Mouse (Mus musculus) kidney, embryonic 14.5 days (tissue): Measurements from ENCODE around the gene Nars2. TPM values are rescaled to one million over a fixed set of nuclear protein-coding genes. Genes with fewer than 3 reads are reported as not detected.

Source experiments
- ATAC-seq: fragments of 200-750 bp; cut with Nextera tagmentation; 2 replicates; pipeline ENCODE4 v1.8.0; 2017; ENCODE audit warnings: moderate number of reproducible peaks, mild to moderate bottlenecking, moderate TSS enrichment, moderate library complexity; ENCODE audit not compliant: low FRiP score, low TSS enrichment
- H3K27ac ChIP-seq: fragments of 300-500 bp; sonication (generic); 2 replicates; pipeline ENCODE4 v1.5.1; 2014; ENCODE audit warnings: low read depth, mild to moderate bottlenecking, low read length, moderate library complexity, mixed read lengths
- H3K27me3 ChIP-seq: fragments of 300-500 bp; sonication (generic); 2 replicates; pipeline ENCODE4 v1.6.1; 2014; ENCODE audit warnings: mild to moderate bottlenecking, low read length; ENCODE audit not compliant: control insufficient read depth, insufficient read depth
- H3K36me3 ChIP-seq: fragments of 300-500 bp; sonication (generic); 2 replicates; pipeline ENCODE4 v1.6.1; 2014; ENCODE audit warnings: low read length, mixed read lengths; ENCODE audit not compliant: control insufficient read depth, insufficient read depth
- H3K4me1 ChIP-seq: fragments of 300-500 bp; sonication (generic); 2 replicates; pipeline ENCODE4 v1.6.1; 2014; ENCODE audit warnings: low read length, mixed read lengths; ENCODE audit not compliant: control insufficient read depth, insufficient read depth
- H3K4me2 ChIP-seq: fragments of 300-500 bp; sonication (generic); replicated peaks from 2 replicates; pipeline ENCODE4 v1.6.1; 2014; ENCODE audit warnings: low read depth, mild to moderate bottlenecking, low read length
- H3K4me3 ChIP-seq: fragments of 300-500 bp; sonication (generic); 2 replicates; pipeline ENCODE4 v1.5.1; 2014; ENCODE audit warnings: mild to moderate bottlenecking, low read length
- H3K9ac ChIP-seq: fragments of 300-500 bp; sonication (generic); 2 replicates; pipeline ENCODE4 v1.6.1; 2014; ENCODE audit warnings: low read depth, mild to moderate bottlenecking, low read length, moderate library complexity
- H3K9me3 ChIP-seq: fragments of 300-500 bp; sonication (generic); 2 replicates; pipeline ENCODE4 v1.6.1; 2016; ENCODE audit warnings: low read length; ENCODE audit not compliant: control insufficient read depth
- WGBS: fragments of 180-500 bp; shearing (Covaris S2); extraction: QIAGEN DNeasy Blood & Tissue Kit; methylation state at CpG from one replicate; pipeline ENCODE4 v1.1.7; 2014; 5-methylcytosine and 5-hydroxymethylcytosine counted together
- polyA plus RNA-seq: library from polyadenylated mRNA; unstranded; fragments of >200 nt; fragmentation: Nextera tagmentation; extraction: Ambion mirVana; gene quantifications from 2 replicates; pipeline ENCODE4 v1.2.1, GENCODE M21; 2014

The Nars2 gene
- 19.9 and 26.0 TPM in 2 replicates for polyA plus RNA-seq

DNA sequence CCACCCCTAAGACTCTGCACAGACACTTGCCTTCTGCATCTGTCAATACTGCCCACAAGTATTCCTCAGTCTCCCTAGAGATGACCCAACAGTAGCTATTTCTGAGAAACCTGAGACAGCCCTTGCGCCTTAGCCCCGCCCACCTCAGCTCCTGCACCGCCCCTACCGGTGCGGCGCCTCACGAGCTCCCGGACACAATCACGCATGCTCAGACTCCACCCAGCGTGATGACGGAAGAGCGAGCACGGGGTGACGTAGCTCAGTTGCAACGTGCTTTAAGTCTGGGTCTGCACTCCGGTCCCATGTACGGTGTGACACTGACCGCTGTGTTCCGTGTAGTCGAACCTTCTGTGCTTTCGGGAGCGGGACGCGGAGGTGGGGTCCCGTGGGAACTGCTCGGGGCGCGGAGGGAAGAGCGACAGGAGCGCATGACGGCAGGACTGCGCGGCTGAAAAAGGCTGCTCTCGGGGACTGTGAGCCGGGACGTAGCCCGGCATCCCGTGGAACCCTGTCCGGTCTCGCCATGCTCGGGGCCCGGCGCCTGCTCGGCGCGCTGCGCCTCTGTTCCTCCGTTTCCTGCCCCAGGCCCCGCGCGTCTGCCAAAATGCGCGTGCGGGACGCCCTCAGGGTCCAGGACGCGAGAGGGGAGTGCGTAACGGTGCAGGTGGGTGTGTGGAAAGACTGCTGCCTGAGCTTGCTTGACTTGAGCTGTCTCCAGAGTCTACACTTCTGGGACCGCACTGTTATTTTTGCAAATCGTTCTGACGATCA is at the start of gene Nars2:
Gene Nars2 (plus strand): TSS at position 225 of the 771 bp plus-strand sequence.
- Histone ChIP-seq H3K4me3 (peak within 1 kb of the TSS; percentile 91), H3K9me3 (no peaks in the 10 kb centered on the region), H3K4me2 (peak within 1 kb of the TSS; percentile 72), H3K27me3 (no peaks in the 10 kb centered on the region), H3K36me3 (no peaks in the 10 kb centered on the region), H3K9ac (peak within 1 kb of the TSS; percentile 78), H3K4me1 (no peaks in the 10 kb centered on the region), H3K27ac (peak within 1 kb of the TSS; percentile 62; the same call in 1 of the 2 replicates)
- ATAC-seq: peak; percentile 100
- WGBS: under 1% methylated on average over 59 of the region's 62 CpGs

DNA sequence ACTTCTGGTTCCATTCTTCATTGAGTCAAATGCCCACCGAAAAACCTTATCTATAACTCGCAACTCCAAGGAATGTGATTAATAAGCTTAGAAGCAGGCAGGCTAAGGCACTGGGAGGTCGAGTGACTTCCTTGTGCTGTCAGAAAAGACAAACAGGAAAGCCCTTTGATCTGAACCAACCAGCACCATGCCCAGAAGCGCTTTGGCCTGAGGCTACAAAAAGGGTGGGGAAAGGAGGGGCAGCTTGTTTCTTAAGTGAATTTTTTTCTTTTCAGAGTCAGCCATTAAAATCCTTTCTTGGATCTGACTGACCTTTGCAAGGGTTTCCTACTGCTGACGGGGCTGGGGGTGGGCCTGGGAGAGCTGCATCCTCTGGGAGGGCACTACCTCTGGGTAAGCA is 49.1 kb upstream of the Nars2 start:
- no peak overlapping the region for H3K9ac ChIP-seq
- peaks cover 16% of the 10 kb centered on the region; the same call in 1 of the 2 replicates for H3K36me3 ChIP-seq
- H3K27me3 ChIP-seq: no peaks in the 10 kb centered on the region
- no peak overlapping the region for H3K4me2 ChIP-seq
- no peak for ATAC-seq
- no peaks in the 10 kb centered on the region for H3K4me1 ChIP-seq
- H3K4me3 ChIP-seq: no peak overlapping the region
- H3K9me3 ChIP-seq: no peaks in the 10 kb centered on the region
- no peak overlapping the region for H3K27ac ChIP-seq
- 28% methylated on average over 5 of the region's 5 CpGs for WGBS

DNA sequence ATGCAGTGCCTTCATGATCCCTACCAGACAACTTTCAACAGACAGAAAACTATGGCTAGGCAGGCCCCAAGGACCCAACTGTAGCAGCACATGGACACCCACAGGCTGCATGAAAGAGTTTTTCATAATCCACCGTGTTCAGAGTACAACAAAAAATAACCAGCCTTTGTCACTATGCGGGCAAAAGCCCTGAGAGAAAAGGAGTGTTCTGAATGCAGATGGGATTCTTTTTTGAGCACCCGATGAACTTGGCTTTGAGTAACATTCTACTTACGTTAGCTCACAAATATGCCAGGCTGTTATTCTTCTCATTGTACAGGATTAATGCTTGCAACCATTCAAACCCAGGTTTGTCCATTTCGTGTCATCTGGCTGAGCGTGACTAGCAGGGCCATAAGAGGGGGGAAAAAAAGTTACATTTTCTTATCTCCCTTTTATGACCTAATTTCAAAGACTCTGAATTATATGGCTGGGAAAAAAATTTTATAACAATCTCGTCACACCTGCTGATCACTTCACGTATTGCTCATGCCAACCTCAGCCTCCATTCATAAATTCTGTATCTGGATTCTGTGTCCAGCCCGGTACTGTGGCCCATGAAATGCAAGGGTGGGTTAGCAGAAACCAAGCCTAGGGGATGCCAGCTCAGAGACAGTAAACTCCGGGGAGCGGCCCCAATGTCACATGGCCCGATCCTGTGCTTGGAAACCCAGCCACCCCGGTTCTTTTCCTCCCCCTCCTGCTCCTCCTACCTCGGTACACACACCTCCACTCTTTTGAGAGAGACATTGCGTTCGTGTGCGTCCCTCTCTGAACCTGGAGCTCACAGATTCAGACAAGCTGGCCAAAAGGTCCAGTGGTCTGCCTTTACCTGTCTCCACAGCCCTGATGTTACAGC is 48.0 kb upstream of the Nars2 start:
- Histone ChIP-seq H3K9ac (no peak overlapping the region), H3K4me2 (no peak overlapping the region), H3K27ac (no peak overlapping the region), H3K4me3 (no peak overlapping the region), H3K4me1 (no peaks in the 10 kb centered on the region), H3K36me3 (peaks cover 16% of the 10 kb centered on the region; the same call in 1 of the 2 replicates), H3K27me3 (no peaks in the 10 kb centered on the region), H3K9me3 (no peaks in the 10 kb centered on the region)
- WGBS: 88% methylated on average over 17 of the region's 17 CpGs
- no peak for ATAC-seq

DNA sequence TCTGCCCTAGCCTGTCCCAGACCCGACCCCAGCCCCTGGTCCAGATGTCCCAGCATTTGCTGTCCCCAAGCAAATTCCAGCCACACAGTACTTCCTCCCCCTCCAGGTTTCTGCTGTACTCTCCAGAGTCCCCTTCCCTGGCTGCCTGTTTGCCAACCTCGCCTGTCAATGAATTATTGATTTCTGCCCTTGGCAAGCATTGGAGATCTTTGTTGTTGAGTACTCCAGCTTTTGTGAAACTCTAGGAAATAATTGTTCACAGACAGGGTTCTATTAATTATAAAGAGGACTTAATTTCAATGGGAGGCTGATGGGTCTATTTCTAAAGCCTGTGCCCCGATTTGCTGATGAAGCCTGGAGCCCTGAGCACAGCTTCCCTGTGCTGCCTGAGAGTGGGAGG is 46.9 kb upstream of the Nars2 start:
- Histone ChIP-seq H3K36me3 (peaks cover 16% of the 10 kb centered on the region; the same call in 1 of the 2 replicates), H3K27me3 (no peaks in the 10 kb centered on the region), H3K4me1 (no peaks in the 10 kb centered on the region), H3K4me2 (no peak overlapping the region), H3K9me3 (no peaks in the 10 kb centered on the region), H3K9ac (no peak overlapping the region), H3K27ac (no peak overlapping the region), H3K4me3 (no peak overlapping the region)
- 66% methylated on average over 3 of the region's 3 CpGs for WGBS
- no peak for ATAC-seq

DNA sequence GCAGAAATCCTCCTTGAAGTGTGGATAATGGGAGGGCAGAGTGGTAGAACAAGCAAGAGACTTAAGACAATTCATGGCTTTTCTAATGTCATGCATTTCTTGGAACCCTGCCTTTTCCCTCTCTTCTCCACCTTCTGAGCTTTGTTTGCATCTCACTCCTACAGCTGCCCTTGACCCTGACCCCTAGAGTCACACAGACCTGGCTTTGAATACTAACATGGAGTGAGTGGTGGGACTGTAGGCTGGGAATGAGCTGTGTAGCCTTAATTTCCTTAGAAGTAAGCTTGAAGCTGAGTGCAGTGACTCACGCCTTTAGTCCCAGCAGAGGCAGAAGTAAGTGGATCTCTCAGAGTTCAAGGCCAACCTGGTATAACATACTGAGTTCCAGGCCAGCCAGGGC is 46.4 kb upstream of the Nars2 start:
- Histone ChIP-seq H3K4me3 (no peak overlapping the region), H3K4me2 (no peak overlapping the region), H3K27ac (no peak overlapping the region), H3K36me3 (peaks cover 13% of the 10 kb centered on the region; the same call in 1 of the 2 replicates), H3K4me1 (no peaks in the 10 kb centered on the region), H3K9ac (no peak overlapping the region), H3K9me3 (no peaks in the 10 kb centered on the region), H3K27me3 (no peaks in the 10 kb centered on the region)
- WGBS: 88% methylated on average over 1 of the region's 1 CpGs
- no peak for ATAC-seq

DNA sequence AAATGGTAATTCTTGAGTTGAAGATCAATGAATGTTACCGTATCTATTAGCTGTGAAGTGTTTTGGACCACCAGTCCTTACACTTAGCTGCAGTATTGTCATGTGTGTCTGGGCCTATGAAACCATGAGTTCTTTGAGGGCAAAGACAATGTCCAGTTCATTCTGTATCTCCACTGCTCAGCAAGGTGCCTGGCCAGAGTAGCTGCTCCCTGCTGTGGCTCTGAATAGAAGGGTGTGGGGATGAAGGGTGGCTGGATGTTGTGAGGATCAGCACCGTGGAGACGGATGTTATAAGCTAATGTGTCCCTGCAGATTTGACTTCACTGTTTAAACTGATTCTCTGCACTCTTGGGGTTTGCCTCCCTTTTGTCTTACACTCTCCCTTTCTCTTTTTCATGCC is 45.9 kb upstream of the Nars2 start:
- no peak overlapping the region for H3K4me2 ChIP-seq
- H3K9me3 ChIP-seq: no peaks in the 10 kb centered on the region
- no peak overlapping the region for H3K4me3 ChIP-seq
- no peak for ATAC-seq
- peaks cover under 1% of the 10 kb centered on the region; the same call in 1 of the 2 replicates for H3K4me1 ChIP-seq
- H3K27ac ChIP-seq: no peak overlapping the region
- H3K27me3 ChIP-seq: no peaks in the 10 kb centered on the region
- no peak overlapping the region for H3K9ac ChIP-seq
- H3K36me3 ChIP-seq: peaks cover 11% of the 10 kb centered on the region; the same call in 1 of the 2 replicates
- WGBS: 88% methylated on average over 3 of the region's 3 CpGs

DNA sequence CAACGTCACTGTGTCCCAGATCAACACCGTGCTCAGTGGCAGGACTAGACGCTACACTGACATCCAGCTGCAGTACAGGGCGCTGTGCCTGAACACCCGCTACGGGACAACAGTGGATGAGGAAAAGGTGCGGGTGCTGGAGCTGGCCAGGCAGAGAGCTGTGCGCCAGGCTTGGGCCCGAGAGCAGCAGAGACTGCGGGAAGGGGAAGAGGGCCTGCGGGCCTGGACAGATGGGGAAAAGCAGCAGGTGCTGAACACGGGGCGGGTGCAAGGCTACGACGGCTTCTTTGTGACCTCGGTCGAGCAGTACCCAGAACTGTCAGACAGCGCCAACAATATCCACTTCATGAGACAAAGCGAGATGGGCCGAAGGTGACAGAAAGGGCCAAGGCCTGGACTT is 45.1 kb upstream of the Nars2 start:
- WGBS: 93% methylated on average over 20 of the region's 20 CpGs
- Histone ChIP-seq H3K27me3 (no peaks in the 10 kb centered on the region), H3K9me3 (no peaks in the 10 kb centered on the region), H3K36me3 (peaks cover 11% of the 10 kb centered on the region; the same call in 1 of the 2 replicates), H3K27ac (no peak overlapping the region), H3K9ac (no peak overlapping the region), H3K4me1 (peaks cover 3% of the 10 kb centered on the region; the same call in 1 of the 2 replicates), H3K4me3 (no peak overlapping the region), H3K4me2 (no peak overlapping the region)
- ATAC-seq: no peak; the same call in 1 of the 2 replicates

DNA sequence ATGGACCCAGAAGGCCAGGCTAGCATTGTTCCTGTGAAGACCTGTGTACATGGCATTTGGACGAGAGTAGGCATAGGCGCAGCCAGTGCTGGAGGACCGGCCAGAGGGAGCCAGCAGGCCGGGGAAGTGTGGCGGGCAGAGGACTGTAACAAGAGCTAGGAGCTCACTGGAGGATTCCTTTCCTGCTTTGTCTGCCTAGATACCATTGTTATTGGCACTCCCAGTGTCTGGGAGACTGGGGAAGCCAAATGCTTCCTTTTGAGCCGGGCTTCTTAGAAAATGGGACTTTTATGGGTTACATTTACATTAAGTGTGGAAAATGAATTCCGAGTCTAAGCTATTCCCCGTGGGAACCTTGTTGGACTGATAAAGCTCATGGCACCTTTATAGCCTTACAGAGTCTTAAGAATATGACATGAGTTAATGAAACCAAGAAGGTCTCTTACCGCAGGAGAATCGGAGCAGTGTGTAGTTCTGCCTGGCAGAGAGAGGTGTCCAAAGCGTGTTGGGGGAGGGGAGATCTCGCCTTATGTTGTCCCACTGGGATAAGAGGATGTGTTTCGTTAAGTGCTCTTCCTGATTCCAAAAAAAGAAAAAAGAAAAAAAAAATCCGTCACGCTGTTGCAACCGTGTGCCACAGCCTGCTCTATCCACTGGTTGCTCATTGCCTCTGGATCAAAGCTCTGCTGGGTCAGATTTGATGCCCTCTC is 43.2 kb upstream of the Nars2 start:
- WGBS: 80% methylated on average over 16 of the region's 16 CpGs
- Histone ChIP-seq H3K27me3 (no peaks in the 10 kb centered on the region), H3K27ac (no peak overlapping the region), H3K4me1 (peaks cover 3% of the 10 kb centered on the region; the same call in 1 of the 2 replicates), H3K36me3 (peaks cover 4% of the 10 kb centered on the region; the same call in 1 of the 2 replicates), H3K4me3 (no peak overlapping the region), H3K9ac (no peak overlapping the region), H3K4me2 (no peak overlapping the region), H3K9me3 (no peaks in the 10 kb centered on the region)
- no peak for ATAC-seq
